Mouse (Mus musculus) heart, postnatal 25 days (tissue): ENCODE data around the gene Serpina5. TPM values are rescaled to one million over a fixed set of nuclear protein-coding genes. Genes with fewer than 3 reads are reported as not detected.

Experiments
- DNase-seq: peaks from one replicate; pipeline ENCODE4 v3.0.0; 2022; ENCODE audit warnings: low spot score
- intact Hi-C: fragments of 180-260 bp; cut with DNase I; formaldehyde crosslinking; loops from one replicate; pipeline ENCODE4 v1.15.1; 2025
- total RNA-seq, 2 experiments: library from RNA; stranded (reverse); gene quantifications; 2 replicates each; pipeline ENCODE4 v1.2.3; 2021

Gene Serpina5
- total RNA-seq, 2 experiments from 2014 or later = not detected

DNA sequence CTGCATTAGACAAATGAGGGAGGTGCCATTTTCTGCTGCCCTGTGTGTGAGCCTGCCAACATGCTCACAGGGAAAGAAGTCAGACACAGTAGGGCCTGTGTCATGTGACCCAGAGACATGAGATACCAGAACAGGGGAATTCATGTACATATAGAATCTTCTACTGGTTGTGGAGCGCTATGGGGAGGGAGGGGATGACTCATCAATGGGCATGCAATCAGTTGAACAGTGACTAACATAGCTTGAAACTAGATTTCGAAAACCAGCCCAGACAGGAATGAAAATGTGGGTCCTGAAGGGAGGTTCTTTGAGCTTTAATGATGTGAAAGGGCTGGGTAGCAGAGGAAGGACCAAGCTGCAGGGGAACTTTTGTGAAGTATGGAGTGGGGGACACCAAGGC lies 23.1 kb downstream of the Serpina5 start:
- intact Hi-C loops = no loop called here
- no peak for DNase-seq

GRCm38 (mm10) chr12:104125021-104125560 lies 24.2 kb downstream of the Serpina5 start:
- intact Hi-C loops = no loop called here

GRCm38 (mm10) chr12:104127696-104128095 lies 26.8 kb downstream of the Serpina5 start, which contains the start of gene Serpina3b:
TSS of gene Serpina3b (plus strand) at chr12:104127996.
- intact Hi-C loops = no loop called here

More at GRCm38 (mm10) chr12:104125021-104125560, 24.2 kb downstream of the Serpina5 start:
- DNase-seq = no peak

GRCm38 (mm10) chr12:104131041-104131440 lies 30.1 kb downstream of the Serpina5 start:
- intact Hi-C loops = no loop called here
- DNase-seq = no peak

More at GRCm38 (mm10) chr12:104127696-104128095, 26.8 kb downstream of the Serpina5 start, which contains the start of gene Serpina3b:
- no peak for DNase-seq

DNA sequence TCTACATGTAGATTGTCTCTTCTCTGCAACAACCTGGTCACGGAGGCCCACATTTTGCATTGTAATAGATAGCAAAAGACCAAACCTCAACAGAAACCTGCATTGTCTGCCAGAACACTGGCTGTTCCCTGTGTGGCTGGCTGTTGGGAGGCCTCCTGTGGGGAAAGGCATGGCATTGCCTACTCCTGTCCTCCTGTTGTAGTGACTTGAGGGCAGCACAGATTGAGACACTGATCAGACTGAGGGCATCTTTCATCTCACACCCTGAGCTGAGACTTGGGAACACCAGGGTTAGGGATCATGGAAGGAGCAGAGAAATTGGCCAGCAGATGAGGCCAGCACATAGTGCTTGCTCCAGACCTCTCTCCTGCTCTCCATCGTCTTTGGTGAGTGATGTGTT lies 37.3 kb downstream of the Serpina5 start:
- DNase-seq = no peak
- intact Hi-C loops = no loop called here

- no peak for DNase-seq
- intact Hi-C loops = no loop called here
Measured at GRCm38 (mm10) chr12:104140543-104141103, 39.7 kb downstream of the Serpina5 start.

DNA sequence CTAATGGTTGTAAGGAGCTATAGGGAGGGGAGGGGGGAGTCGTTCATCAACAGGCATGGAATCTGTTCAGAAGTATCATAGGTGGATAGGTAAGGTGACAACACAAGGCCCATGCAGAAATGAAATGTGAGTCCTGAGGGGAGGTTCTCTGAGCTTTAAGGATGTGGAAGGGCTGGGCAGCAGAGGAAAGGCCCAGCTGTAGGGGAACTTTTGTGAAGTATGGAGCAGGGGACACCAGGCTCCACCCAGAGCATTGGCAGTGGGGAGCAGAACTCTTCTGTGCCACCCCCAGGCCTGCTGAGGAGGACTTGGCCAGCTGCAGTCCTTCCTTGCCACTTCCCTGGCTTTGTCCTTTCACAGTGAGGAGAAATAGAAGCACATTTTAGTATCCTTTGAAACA lies 40.6 kb downstream of the Serpina5 start:
- no peak for DNase-seq
- intact Hi-C loops = no loop called here

GRCm38 (mm10) chr12:104142427-104142826 lies 41.5 kb downstream of the Serpina5 start:
- DNase-seq = no peak
- intact Hi-C loops = no loop called here

- intact Hi-C loops = no loop called here
- no peak for DNase-seq
Measured at GRCm38 (mm10) chr12:104143286-104143685, 42.4 kb downstream of the Serpina5 start.

GRCm38 (mm10) chr12:104145571-104145970 lies 44.7 kb downstream of the Serpina5 start:
- intact Hi-C loops = no loop called here
- no peak for DNase-seq

- intact Hi-C loops = no loop called here
- no peak for DNase-seq
Measured at GRCm38 (mm10) chr12:104151989-104152388, 51.1 kb downstream of the Serpina5 start.

GRCm38 (mm10) chr12:104153041-104153645 lies 52.2 kb downstream of the Serpina5 start:
- no peak for DNase-seq
- intact Hi-C loops = no loop called here

GRCm38 (mm10) chr12:104153656-104154055 lies 52.7 kb downstream of the Serpina5 start, which contains the start of gene Serpina3c:
TSS of gene Serpina3c (minus strand) at chr12:104153870.
- intact Hi-C loops = no loop called here
- DNase-seq = no peak

Other genes with a start within 250 kb of the Serpina5 start
- gene Serpina1a, start 237.6 kb upstream of the Serpina5 start, total RNA-seq = not detected
- gene Serpina1c, start 196.2 kb upstream of the Serpina5 start, total RNA-seq = not detected
- under 1 TPM in 1 of 2 experiments, not detected in 1; 0.20 TPM for gene Serpina1e, start 142.1 kb upstream of the Serpina5 start, total RNA-seq
- not detected for gene Serpina11, start 111.2 kb upstream of the Serpina5 start, total RNA-seq
- gene Serpina9, start 87.4 kb upstream of the Serpina5 start, total RNA-seq = under 1 TPM; 0.08 to 0.13 TPM
- not detected for gene Serpina12, start 56.7 kb upstream of the Serpina5 start, total RNA-seq
- gene Serpina3a, start 11.6 kb downstream of the Serpina5 start, total RNA-seq = not detected
- not detected for gene Serpina3b, start 26.9 kb downstream of the Serpina5 start, total RNA-seq
- 1 to 10 TPM in 1 of 2 experiments, under 1 TPM in 1; 0.57 to 1.0 TPM for gene Serpina3c, start 52.8 kb downstream of the Serpina5 start, total RNA-seq
- gene Serpina3f, start 113.4 kb downstream of the Serpina5 start, total RNA-seq = under 1 TPM in 1 of 2 experiments, not detected in 1; 0.14 TPM
- gene Serpina3g, start 135.1 kb downstream of the Serpina5 start, total RNA-seq = 1 to 10 TPM in 1 of 2 experiments, under 1 TPM in 1; 0.57 to 1.1 TPM
- under 1 TPM in 1 of 2 experiments, not detected in 1; 0.73 TPM for gene Serpina3i, start 162.0 kb downstream of the Serpina5 start, total RNA-seq
- gene Serpina3j, start 213.4 kb downstream of the Serpina5 start, total RNA-seq = not detected
- not detected for gene Serpina3k, start 237.4 kb downstream of the Serpina5 start, total RNA-seq
- gene Serpina3m, start 237.4 kb downstream of the Serpina5 start, total RNA-seq = not detected